Mouse (Mus musculus) CD8-positive naive resting alpha-beta T cell, adult 2 months (primary cell): ENCODE measurements around the gene Pla2g12b.

ENCODE experiments used
- DNase-seq, 2 experiments: peaks; one replicate each; pipeline ENCODE4 v3.0.0; 2022; ENCODE audit warnings: low read depth in 2 of 2, low spot score in 2 of 2

Pla2g12b gene

DNA sequence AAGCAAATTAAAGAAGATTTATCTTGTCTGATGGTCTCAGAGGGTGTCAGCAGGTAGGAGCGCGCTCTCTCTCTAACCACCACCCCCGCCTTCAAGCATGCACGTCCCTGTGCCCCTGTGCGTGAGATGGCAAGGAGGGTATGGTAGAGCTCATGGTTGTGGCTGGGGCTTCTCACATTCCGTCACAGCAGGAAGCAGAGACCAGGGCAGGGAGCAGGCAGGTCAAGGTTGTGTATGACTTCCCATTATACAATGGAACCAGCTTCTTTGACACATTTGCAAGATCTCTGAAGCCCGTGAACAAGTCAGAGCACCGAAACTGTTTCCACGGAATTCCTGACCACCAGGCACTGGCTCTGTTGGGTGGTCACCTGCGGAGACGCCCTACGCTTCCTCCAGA, 6.8 kb downstream of the Pla2g12b start:
- no peak for DNase-seq

DNA sequence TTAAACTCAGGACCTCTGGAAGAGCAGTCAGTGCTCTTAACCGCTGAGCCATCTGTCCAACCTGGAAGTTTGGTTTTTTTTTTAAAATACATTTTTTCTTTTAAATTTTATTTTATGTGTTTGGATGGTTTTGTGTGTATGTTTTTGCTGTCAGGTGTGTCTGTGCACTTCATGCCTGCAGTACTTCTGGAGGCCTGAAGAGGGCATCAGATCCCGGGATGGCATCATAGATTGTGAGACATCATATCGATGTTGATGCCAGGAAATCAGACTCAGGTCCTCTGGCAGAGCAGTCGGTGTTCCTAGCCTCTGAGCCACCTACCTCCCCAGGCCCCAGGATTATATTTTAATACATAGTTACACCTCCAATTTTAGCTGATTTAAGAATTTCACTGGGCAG, 10.3 kb downstream of the Pla2g12b start:
- no peak for DNase-seq

DNA sequence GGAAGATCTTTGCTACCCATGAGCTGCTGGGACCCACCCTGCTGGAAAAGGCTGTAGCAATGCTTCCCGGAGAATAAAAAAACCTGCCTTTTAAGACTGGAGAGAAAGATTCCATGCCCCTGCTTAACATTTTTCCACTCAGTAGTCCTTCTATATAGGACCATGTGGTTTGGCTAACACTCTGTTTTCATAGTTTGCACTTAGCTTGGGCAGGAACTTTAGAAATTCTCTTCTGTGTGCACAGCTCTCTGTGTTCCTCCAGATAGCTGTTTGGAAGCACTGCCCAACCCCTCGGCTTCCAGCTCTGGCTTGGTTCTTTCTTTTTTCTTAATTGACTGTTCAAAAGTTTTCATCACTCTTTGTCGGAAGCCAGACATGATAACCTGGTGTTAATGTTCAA, 13.2 kb downstream of the Pla2g12b start:
- no peak for DNase-seq

DNA sequence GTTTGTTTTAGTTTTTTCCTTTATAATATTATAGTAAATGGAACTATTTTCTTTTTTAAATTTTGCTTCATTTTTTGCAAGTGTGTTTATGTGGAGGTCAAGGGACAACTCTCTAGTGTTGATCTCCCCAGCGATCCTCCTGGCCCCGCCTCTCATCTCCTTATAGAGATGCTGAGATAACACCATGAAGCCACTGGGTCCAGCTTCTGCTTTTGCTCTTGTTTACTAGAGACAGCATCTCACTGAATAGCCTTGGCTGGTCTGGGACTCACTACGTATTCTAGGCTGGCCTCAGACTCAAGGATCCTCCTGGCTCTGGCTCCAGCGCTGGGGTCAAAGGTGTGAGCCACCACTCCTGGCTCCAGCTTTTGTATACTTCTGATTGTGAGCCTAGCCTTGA, 16.1 kb downstream of the Pla2g12b start:
- no peak for DNase-seq

DNA sequence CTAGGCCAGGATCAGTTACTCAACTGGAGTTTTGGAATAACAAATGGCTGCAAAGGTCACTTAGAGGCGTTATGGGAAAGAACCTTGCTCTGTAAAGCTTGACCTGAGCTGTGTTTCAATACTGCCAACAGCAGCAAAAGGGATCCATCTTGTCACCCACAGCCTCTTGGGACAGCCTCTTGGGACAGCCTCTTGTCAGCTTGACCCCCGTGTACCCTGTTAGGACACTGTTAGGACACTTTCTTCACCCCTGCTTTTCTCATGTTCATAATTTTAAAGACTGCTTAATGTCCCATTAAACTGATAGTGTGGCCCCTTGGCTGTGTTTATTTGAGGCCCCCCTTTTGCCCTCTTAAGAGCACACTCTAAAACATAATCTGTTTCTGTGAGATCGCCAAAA, 21.0 kb downstream of the Pla2g12b start:
- DNase-seq = no peak

DNA sequence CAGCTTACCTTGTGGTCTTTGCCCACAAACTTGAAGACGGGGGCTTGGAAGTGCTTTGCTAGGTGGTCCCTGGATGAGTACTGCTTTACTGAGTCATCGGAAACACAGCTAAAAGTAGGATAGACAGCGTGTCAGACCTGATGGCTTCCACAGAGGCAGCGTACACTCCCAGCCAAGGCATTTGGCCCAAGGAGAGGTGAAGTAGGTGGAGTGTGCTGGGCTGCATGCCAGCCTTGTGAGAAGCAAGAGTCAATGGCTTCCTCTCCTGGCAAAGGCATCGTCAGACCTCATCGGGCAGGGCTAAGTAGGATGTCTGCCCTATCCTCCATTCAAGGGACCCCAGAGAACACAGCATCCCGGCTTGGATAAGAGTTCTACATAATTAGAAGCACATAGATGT, 21.9 kb downstream of the Pla2g12b start:
- no peak for DNase-seq

DNA sequence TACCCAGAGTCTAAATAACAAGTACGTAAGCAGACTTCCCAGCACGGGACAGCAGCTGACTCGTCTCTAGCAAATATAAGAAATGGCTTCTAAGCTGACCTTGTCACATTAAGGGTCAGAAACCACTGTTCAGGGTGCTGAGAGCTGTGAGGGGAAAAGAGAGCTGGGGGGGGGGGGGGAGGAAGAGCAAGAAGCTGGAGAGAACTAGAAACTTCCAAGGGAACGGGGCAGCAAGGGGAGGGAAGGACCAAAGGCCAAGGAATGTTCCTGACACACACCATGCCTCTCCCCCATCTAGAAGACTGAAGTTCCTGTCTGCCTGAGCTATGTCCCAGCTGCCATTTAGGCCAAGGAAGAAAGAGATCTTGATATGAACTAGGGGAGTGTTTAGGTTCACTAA, 22.9 kb downstream of the Pla2g12b start:
- DNase-seq = no peak

DNA sequence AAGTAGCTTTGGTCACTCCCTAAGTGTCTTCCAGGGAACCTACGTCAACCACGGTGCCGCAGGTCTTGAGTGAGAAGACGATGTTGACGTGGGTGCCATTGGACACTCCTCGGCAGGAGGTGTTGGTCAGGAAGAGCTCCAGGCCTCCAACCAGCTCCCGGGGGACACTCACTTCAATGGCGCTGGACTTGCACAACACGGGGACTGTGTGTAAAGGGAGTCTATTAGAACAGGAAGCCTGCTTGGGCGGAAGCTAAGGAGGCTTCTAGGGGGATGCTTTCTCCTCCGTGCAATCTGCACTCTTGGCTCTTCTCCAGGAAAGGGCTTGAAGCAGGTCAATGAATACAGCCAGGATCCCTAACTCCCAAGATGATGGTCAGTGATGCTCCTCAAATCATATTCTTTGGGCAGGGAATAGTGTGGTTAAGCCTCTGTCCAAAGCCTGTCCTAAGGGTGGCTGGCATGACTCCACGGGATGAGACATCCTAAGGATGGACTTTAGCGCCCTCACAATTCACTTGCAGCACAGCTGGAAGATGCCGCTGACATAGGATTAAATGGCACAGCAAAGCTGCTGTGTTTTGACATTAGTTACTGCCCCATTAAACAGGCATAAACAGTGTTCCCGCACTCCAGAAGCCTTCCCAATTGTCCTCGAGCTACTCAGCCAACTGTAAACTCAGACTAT, 26.1 kb downstream of the Pla2g12b start:
- DNase-seq = no peak

DNA sequence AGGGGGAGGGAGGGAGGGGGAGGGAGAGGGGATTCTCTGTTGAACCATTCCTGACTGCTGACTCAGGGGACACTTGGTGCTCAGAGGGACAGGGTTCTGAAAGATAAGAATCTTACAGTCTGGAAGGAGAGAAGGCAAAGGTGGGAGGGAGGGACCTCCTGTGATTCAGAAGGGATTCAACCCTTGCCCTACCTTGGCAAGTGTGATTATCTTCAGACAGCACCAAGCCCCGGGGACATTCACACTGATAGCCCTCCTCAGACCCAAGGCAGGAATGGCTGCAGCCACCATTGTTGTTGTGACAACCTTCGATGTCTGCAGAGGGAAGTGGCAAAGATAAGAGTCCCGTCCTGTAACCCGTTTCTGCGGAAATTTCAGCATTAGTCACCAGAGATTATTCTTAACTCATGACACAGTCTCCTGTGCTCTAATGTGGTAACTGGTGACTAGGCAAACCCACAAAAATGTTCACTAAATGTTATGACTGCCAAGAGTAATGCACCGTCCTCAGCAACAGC, 27.3 kb downstream of the Pla2g12b start:
- peak in 1 of 2 experiments; percentile 2 for DNase-seq

DNA sequence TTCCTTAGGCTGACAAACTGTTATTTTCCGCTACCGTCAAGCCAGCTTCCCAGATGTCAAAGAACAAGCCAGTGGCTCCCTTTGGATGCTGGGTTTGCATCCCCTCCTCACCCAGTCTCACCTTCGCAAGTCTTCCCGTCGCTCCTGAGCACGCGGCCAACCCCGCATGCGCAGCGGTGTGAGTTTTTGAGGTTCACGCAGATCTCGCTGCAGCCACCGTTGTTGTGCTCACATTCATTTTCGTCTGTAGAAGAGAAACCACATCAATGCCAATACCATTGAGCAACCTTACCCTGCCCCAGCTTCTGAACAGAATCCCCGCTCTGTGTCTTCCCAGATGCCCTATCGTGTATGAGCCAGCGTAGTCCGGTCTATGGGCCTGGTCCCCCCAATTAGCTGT, 32.3 kb downstream of the Pla2g12b start:
- DNase-seq = no peak

DNA sequence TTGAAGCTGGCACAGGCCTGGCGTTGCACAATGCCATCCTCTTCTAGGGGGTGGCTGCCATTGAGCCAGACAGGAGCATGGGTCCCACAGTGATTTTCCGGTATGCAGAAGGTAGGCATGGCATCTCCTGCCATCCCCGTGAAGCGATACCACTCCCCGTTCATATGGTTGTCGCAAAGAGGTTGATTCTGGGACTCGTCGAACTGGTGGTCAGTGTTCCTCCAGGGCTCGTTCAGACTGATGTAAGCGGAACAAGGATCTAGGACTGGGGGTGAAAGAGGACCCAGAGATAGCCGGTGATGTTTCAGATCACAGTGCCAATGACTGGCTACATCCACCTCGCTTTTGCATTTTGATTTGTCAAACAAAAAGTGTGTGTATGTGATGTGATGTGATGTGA, 35.2 kb downstream of the Pla2g12b start:
- no peak for DNase-seq

DNA sequence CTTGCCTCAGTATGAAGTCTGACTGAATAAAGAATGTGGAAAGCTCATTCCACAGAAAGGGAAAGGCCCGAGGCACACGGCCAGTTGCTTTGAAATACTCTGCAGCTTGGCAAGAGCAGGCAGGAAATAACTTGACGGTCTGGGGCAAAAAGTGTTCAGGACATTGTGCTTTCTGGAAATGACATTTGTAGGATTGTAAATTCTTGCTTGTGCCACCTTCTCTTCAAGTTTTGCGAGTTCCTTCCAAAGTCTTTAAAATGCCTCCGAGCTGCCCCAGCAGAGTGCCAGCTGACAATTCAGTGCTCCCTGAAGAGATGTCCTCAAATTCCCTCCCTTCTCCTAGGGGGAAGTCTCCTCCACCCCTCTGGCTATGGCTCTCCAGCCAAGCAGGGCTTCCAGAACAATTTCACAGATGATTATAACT, 36.1 kb downstream of the Pla2g12b start:
- DNase-seq = no peak

DNA sequence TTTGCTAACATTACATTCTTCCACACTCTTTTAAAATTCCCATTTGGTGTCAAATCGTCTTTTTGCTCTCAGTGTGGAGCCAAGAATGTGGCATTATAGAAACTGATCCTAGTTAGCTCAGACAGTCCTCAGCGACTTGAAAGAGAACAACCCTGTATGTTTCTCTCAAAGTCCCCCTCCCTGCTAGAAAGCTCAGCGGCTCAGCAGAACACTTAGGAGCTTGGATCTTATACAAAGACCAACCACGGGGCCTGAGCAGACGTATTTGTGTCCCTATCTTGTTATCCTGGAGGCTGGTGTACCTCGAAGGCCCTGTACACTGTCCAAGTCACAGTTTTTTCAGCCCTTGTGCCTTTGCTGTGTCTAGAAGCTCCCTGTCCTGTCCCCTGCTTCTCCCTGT, 36.7 kb downstream of the Pla2g12b start:
- DNase-seq = no peak

DNA sequence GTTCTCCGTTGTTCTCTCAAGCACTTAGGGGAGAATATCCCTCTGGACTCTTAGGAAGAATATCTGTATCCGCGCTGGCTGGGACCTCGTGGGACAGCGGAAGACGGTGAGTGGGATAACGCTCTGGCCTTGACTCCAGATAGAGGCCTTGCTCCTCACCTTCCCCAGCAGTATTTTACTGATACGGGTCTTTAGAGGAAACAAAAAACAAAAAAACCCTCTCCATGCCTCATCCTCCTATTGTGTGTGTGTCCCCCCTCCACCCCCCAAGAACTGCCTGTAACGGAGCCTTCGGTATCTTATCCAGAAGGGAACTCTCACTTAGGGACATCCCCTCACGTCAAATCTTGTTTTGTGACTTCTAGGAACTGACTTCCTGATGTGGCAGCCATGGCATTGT, 38.3 kb downstream of the Pla2g12b start, which contains the start of gene Oit3:
Oit3 (minus strand) TSS at position 44 of the 400 bp plus-strand sequence.
- no peak for DNase-seq

DNA sequence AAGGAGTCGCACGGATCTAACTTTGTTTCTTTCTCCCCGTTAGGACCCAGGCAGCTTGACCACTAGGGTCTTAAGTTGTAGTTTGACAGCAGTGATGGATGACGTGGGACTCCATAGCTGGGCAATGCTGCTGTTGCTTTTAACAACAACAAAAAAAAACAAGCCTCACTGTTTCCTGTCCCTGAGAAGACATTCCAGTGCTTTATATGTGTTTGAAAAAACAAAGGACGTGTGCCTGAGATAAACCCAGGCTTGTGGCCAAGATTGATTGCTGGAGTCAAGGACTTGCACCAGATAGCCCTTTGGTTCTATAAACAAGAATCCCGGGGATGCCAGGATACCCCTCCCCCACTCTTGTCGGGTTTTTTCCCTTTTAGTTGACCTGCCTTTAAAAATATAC, 39.8 kb downstream of the Pla2g12b start:
- no peak for DNase-seq

DNA sequence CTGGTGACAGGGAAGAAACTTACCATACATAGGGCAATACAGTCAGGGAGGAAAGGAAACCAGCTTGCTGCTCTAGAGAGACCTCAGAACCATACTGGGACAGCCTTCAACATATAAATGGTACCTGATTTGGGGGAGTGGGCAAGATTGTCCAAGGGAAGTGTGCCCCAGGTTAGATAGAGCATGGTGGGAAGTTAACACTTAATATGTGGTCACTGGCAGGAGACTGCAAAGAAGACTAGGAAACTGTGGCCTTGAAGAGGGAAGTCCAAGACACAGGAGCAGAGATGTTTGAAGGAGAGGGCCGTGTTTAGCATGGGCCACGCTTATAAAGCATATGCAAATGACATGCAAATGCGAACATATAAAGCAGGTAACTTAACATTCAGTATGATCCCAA, 40.6 kb downstream of the Pla2g12b start:
- no peak for DNase-seq

DNA sequence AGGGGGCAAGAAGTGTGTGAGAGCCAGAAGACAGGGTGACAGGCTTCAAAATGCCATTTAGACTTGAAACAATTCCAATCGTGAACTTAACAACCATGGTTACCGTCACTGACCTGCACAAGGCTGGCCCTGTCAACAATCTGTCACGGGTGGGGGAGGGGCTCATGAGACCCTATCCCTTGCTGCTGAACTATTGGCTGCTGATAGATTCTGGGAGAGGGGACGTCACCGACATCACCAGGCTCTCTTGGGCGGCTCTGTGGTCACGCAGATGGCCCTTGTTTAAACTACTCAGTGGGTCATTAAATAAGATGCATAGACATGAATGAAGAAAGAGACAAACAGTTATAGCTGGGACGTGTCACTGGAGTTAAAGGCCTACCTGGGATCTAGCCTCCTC, 41.2 kb downstream of the Pla2g12b start:
- DNase-seq = no peak

DNA sequence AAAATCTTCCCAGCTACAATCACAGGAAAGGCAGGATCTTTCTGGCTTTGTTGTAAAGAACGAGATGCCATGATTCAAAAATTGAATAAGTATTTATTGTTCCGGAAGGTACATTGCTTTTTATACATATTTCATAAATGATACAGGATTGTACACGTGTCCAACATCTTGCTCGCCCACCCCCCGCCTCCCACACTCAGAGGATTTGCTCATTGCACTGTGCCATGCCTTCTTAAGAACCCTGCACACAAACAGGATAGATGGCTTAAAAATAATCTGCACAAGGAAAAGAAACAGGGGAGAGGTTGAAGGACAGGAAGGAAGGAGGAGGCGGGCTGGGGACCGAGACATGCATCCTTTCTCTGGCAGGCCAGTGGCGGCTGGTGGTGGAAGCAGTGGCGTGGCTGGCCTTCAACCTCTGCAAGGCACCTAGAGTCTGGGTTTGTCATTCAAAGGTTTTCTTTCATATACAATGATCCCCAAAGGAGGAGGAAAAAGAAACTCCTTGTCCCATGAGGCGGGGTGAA, 43.5 kb downstream of the Pla2g12b start:
- DNase-seq = no peak

DNA sequence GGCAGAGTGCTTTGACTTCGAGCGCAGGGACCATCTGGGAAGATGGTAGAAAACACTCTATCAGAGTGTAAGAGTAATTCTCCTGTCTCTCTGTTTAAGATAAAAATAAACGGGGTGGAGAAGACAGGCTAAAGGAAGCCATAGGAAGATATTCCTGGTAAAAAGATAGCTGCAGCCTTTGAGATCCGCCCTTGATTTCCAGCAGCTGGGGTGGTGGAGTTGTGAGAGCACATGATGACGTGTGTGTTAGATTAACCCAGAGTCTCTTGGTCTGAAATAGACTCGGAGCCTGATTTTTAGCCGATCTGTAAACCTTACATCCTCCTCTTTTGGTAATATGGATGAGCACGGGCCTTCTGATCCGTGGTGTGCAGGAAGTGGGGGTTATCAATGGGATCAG, 44.1 kb downstream of the Pla2g12b start:
- DNase-seq = no peak

DNA sequence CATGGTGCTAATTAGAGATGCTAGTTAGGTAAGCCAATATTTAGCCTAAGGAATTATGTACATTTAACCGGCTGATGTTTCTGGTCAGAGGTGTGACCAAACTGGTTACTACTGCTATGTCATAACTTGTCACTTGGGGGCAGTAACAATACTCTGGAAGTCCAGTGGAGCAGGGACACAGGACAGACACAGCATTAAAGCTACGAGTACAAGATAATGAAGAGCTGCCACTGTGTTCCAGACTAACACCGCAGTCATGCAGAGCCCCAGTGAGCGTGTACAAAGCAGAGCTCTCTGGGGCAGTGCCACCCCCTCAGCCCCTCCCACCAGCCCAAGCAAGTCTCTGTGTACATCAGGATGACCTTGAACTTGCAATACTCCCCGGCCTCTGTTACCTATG, 48.4 kb downstream of the Pla2g12b start:
- DNase-seq = no peak

DNA sequence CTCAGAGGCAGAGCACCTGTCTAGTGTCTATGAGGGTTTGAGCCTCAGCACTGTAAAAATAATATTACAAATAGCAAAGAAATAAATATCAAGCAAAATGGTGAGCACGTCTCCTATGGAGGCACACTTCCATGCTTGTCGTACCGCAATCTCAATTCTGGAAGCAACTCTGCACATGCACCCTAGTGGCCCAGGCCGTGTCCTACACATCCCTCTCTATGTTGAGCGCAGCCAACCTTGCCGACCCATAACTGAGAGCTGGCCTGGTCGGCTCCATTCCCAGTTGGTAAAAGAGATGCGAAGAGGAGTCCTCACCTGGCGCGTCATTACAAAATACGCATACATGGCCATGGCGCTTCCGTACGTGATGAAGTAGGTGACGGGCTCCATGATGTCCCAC, 51.2 kb downstream of the Pla2g12b start:
- DNase-seq = no peak

DNA sequence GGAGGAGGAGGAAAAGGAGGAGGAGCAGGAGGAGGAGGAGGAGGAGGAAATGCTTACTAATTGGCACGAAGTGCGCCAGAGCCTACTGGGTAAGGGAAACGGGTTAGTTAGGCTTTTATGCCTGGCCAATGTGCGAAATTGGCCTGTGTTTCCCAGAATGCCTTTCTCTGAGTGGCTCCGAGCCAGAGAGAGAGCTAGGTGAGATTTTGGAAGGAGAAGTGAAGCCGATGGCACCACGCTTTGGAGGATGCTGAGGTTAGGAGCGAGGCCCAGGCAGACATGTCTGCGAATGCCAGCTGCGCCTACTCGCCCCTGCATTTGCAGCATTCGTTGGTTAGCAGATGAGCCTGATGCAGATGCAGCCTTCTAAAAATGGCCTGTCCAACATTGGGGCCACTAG, 56.3 kb downstream of the Pla2g12b start:
- no peak for DNase-seq

DNA sequence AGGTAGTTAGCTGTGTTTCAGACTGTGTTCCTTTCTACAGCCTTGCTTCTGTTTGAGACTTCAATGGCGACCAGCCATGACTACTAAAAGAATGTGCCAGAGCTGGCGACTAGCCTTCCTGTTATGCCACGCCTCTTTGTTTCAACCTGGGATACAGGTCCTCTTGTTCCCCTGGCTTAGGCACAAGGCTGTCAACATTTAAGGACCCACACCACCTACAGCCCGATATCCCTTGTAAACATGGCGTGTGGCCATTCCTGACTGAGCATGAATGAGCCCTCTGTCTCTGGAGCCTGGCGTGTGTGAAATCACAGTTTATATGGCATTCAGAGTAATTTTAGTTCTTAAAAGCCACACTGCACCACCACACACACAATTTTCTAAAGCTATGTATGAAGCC, 58.8 kb downstream of the Pla2g12b start:
- no peak for DNase-seq
